Mouse (Mus musculus) left cerebral cortex, postnatal 4 days (tissue): Measurements from ENCODE around the gene Rpap1. TPM values are rescaled to one million over a fixed set of nuclear protein-coding genes. Genes with fewer than 3 reads are reported as not detected.

Experiments
- DNase-seq: peaks from one replicate; pipeline ENCODE4 v3.0.0-alpha.2; 2022
- intact Hi-C: fragments of 180-260 bp; cut with DNase I; formaldehyde crosslinking; loops from one replicate; pipeline ENCODE4 v1.15.1; 2025
- total RNA-seq, 2 experiments: library from RNA; stranded (reverse); gene quantifications; 2 replicates each; pipeline ENCODE4 v1.2.3; 2021

The Rpap1 gene
- total RNA-seq, result 10 to 100 TPM; 17.6 to 18.4 TPM

GRCm38 (mm10) chr2:119787206-119787883 is at the start of gene Rpap1:
Gene Rpap1 (minus strand): TSS chr2:119787537.
- intact Hi-C loops, result no loop called here
- peak; percentile 87 for DNase-seq

DNA sequence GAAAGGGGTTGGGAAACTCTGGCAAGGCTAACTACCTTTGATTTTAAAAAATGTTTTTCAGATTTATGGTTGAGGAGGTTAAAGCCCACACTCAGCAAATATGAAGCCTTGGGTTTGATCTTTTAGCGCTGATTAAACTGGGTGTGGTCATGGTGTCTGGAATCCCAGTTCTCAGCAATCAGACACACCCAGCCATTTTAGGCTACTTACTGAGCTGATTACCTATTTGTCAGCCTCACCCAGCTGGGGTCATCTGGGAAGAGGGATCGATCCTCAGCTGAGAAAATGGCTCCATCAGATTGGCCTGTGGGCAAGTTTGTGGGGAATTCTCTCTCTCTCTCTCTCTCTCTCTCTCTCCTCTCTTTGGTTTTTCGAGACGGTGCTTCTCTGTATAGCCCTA is 46.9 kb upstream of the Rpap1 start:
- intact Hi-C loops, result no loop called here
- no peak for DNase-seq

DNA sequence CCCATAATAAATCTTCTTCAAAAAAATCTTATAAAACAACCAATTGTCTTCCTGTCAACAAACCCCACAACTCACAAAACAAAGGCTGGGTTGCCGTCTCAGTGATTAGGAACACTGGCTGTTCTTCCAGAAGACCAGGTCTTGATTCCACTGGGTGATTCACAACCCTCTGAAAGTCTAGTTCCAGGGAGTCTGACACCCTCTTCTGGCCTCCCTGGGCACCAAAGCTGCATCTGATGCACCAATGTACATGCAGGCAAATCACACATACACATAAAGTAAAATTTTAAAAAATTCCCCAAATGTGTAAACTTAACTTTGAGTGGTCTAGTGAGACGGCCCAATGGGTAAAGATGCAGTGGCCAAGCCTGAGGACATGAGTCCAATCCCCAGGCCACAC is 43.2 kb upstream of the Rpap1 start:
- no peak for DNase-seq
- intact Hi-C loops, result no loop called here

GRCm38 (mm10) chr2:119821136-119821535 is 33.8 kb upstream of the Rpap1 start:
- DNase-seq, result peak; percentile 45

DNA sequence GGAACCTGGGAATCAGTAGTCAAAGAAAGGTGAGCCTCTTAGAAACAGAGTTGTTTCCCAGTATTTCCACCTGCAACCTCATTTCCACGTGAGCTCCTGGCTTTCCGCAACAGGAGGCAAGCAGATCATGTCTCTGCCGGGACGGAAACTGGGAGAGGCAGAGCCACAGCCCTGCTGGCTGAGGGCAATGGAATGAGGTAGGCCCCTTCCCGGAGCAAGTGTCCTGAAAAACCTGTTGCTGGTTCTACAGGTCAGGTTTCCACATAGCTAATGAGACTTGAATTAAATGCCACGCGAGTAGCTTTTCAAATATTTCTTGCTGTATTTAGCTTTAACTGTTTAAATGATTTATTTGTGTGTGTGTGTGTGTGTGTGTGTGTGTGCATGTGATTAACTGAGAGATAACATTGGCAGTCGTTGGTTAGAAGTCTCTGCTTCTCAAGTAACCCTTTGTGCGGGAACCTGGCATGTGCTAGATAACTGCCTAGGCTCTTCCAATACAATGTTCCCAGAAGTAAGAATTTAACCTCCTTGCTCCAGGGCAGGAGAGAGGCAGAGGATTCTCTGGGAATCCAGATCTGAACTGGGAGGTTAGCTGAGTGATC is 31.4 kb upstream of the Rpap1 start:
- DNase-seq, result no peak
- intact Hi-C loops, result no loop called here

More at GRCm38 (mm10) chr2:119821136-119821535, 33.8 kb upstream of the Rpap1 start:
- intact Hi-C loops, result no loop called here

DNA sequence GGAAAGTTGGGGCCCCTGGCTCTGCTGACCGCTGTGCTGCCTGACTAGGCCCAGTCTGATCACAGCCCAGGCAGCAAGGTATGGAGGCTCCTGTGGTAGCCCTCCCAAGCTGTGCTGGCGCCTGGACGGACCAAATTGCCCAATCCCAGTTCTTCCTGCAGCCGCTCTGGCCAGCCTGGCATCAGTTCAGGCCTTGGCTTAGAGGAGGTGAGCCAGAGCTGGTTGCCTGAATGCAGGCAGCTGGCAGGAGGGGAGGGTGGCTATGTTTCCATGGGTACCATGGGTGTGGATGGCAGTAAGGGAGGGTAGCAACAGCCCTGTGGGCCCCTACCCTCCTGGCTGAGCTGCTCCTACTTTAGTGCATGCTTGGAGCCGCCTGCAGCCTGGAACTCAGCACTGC is 29.7 kb upstream of the Rpap1 start:
- peak; percentile 95 for DNase-seq

DNA sequence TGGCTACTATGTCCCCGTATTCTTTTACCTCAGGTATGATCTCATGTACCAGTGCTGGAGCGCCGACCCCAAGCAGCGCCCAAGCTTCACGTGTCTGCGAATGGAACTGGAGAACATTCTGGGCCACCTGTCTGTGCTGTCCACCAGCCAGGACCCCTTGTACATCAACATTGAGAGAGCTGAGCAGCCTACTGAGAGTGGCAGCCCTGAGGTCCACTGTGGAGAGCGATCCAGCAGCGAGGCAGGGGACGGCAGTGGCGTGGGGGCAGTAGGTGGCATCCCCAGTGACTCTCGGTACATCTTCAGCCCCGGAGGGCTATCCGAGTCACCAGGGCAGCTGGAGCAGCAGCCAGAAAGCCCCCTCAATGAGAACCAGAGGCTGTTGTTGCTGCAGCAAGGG is 29.3 kb upstream of the Rpap1 start:
- intact Hi-C loops, result no loop called here
- DNase-seq, result no peak

More for the DNA sequence above, 29.7 kb upstream of the Rpap1 start:
- intact Hi-C loops, result no loop called here

DNA sequence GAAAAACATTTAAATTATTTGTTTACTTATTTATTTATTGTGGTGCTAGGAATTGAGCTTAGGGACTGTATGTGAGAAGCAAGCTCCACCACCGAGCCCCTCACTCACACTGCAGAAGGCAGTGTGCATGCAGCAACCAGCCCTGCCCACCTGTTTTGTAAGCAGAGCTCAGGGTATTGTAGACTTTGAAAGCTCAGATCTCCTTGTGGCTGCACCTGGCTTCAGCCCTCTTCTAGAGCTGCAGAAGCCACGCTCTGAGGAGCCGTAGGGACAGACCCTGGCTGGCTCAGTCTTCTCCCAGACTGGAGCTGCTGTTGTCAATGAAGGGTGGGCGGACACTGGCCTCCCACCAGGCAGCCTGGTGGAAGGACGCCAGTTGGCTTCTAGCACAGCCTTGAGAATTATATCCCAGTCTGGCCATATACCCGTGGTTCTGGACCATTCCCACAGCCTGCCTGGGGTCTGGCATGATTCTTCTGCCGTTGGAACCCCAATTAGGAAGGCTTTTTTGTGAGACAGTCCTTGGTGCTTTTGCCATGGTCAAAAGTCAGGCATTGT is 27.1 kb upstream of the Rpap1 start:
- intact Hi-C loops, result no loop called here
- DNase-seq, result peak; percentile 92

- no peak for DNase-seq
- intact Hi-C loops, result no loop called here
Observed at GRCm38 (mm10) chr2:119811490-119812146, 24.3 kb upstream of the Rpap1 start.

- no peak for DNase-seq
- intact Hi-C loops, result no loop called here
Observed at GRCm38 (mm10) chr2:119810890-119811289, 23.6 kb upstream of the Rpap1 start.

DNA sequence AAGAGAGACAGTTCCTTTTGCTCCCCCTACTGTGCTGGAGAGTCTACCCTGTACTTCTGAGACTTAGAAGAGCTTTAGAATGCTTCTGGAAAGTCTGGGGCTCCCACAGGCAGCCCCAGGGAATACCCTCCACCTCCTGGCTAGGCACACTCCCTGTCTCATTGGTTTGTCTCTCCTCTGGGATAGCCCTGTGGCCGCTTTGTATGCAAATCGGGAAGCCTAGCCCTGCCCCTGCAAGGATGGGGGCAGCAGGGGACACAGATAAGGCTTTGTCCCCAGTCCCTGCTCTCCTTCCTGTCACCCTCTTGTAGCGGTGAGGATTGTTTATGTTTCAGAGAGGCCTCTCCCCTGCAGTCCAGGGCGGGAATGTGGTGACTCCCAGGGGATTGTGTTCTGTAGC is 21.5 kb upstream of the Rpap1 start:
- DNase-seq, result no peak
- intact Hi-C loops, result no loop called here

DNA sequence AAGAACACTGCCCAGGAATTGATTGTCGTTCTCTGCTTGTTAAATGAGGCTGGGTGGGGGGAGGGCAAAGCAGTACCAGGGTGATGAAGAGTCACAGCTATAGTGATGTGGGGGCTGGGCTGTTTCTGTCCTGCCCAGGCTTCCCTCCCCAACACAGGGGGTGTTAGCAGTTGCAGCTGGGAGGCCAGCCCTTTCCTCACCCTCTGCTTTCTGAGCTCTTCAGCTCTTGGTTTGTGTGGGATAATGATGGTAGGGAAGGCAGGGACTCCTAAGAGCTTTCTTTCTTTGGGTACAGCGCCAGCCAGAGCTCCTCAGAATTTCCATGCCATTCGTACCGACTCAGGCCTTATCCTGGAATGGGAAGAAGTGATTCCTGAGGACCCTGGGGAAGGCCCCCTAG is 21.1 kb upstream of the Rpap1 start:
- intact Hi-C loops, result no loop called here

DNA sequence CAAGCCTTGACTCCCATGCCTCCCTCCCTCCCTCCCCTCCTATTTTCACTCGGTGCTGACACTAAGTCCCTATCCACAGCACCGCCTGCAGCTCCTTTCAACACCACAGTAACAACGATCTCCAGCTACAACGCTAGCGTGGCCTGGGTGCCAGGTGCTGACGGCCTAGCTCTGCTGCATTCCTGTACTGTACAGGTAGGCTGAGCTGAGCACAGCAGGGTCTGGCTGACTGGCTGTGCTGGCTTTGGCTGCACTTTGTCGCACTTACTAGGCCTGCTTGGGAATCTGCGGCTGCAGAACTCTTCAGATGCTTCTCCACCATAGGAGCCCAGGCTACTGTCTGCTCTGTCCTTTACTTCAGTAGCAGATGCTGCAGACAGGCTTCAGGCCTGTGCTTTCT is 18.2 kb upstream of the Rpap1 start:
- DNase-seq, result no peak
- intact Hi-C loops, result no loop called here

More for the DNA sequence above, 21.1 kb upstream of the Rpap1 start:
- DNase-seq, result no peak

GRCm38 (mm10) chr2:119804776-119805175 is 17.4 kb upstream of the Rpap1 start:
- DNase-seq, result peak; percentile 39
- intact Hi-C loops, result no loop called here

DNA sequence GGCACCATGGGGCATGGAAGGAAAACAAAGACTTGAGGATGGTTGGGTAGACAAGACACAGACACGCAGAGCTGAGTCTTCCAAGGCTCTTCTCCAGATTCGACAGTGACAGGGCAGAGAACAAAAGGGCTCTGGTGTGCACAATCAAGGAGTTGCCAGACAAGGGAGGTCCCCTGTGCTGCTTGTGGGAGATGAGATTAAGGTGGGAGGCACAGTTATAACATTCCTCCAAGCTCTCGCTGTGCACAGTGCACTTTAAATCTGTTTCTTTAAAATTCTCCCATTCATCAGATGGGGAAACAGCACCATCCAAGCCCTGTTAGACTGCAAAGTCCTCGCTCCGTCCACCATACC is 16.9 kb upstream of the Rpap1 start:
- intact Hi-C loops, result no loop called here
- DNase-seq, result no peak

GRCm38 (mm10) chr2:119803618-119804274 is 16.4 kb upstream of the Rpap1 start:
- no peak for DNase-seq

GRCm38 (mm10) chr2:119802767-119803617 is 15.7 kb upstream of the Rpap1 start:
- intact Hi-C loops, result no loop called here
- DNase-seq, result peak; percentile 41

More at GRCm38 (mm10) chr2:119803618-119804274, 16.4 kb upstream of the Rpap1 start:
- intact Hi-C loops, result no loop called here

DNA sequence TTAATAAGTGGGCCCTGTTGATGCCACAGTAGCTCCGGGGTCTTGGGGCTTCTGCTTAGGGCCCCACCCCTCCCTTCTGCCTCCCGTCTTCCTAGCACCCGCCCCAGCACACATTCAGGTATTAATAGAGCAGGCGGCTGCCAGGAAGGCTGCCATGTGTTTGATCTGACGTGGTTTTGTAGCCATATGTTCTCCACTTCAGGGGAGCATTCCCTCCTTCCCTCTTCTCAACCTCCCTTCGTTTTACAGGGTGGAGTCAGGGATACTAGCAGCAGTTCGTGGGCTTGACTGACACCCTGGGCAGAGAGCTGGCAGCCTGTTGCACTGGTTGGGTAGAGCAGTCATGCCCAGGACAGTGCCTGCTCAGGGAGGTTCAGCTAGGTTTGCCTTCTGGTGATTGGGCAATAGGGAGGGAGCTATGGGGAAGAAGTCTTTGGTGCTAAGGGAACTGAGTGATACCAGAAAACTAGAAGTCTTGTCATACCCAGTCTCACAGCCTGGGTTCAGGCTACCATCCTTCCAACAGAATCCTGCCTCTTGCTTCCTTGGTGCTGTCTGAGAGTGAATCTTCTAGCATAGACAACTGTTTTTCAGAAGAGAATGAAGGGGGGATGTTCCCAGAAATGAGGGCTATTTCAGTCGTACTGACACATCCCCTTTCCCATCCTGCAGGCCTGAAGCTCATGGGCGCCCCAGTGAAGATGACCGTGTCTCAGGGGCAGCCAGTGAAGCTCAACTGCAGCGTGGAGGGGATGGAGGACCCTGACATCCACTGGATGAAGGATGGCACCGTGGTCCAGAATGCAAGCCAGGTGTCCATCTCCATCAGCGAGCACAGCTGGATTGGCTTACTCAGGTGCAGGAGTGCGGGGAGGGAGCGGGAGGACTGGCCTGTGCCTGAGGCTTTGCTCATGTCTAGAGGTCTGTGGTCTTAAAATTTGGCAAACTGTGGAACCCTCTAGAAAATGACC is 13.8 kb upstream of the Rpap1 start:
- no peak for DNase-seq
- intact Hi-C loops, result no loop called here

GRCm38 (mm10) chr2:119799961-119800550 is 12.7 kb upstream of the Rpap1 start:
- no peak for DNase-seq
- intact Hi-C loops, result loop anchor here (10.0 kb wide), 1 partner anchor 115 kb away; no protein-coding TSS in a partner anchor
